Mouse (Mus musculus): ENCODE results near the gene Acot13.
"Not testable (repeated sequence)": the region's sequence is repeated elsewhere in the genome, so short reads cannot be mapped to it uniquely, and the experiment has no call there.

Gene Acot13

GRCm38 (mm10) chr13:24778706-24779380 is 52.5 kb downstream of the Acot13 start:
- no peak for DNase-seq

- DNase-seq: no peak
Measured at GRCm38 (mm10) chr13:24778026-24778425, 53.3 kb downstream of the Acot13 start.

GRCm38 (mm10) chr13:24776146-24776844 is 55.0 kb downstream of the Acot13 start:
- DNase-seq: peak; percentile 81

GRCm38 (mm10) chr13:24771482-24771881 is 59.9 kb downstream of the Acot13 start:
- DNase-seq: not testable (repeated sequence)
